Mouse (Mus musculus) induced T-regulatory cell, adult 2 months (primary cell): ENCODE results near the gene Traf3ip1.

Source experiments
- DNase-seq: peaks from one replicate; pipeline ENCODE4 v3.0.0-alpha.2; 2012; ENCODE audit warnings: low read depth

Gene Traf3ip1

GRCm38 (mm10) chr1:91494457-91495140, at the start of gene Traf3ip1:
Traf3ip1 (plus strand) TSS chr1:91494647.
- peak; percentile 92 for DNase-seq

- no peak for DNase-seq
Observed at GRCm38 (mm10) chr1:91444841-91445830, 49.3 kb upstream of the Traf3ip1 start.

DNA sequence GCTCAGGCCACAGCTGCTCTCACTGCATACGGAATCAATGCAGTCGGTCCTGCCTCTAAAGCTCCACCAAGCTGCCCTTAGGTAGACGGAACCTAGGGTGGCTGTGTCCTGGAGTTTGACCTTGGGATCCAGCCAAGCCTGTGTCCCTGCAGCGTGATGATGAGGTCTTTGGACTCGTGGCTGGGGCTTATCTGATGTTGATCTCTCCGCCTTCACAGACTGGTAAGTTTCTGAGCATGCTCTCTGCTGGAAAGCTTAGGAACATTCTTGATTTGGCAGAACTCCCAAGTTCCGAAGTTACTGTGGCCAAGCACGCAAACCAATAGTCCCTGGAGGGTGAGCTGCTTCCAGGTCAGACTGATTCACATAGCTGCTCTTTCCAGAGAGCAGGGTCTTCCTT, 48.4 kb upstream of the Traf3ip1 start:
- DNase-seq: no peak

DNA sequence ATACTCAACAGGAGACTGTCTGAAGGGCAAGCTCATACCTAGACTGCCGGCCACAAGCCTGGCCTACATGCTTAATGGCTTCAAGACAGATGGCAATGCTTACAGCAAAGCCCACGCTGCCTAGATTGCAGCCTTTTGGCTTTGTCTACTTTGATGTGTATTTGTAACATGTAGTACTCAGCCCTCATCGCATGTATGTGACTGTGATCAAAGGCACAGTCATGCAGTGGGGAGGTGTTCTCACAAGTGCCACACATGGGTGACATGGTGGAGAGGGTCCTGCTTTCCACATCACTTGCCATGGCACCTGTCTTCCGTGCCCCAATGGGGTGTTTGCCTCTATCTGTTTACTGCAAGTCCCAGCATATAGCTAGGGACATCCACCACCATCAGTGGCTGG, 47.9 kb upstream of the Traf3ip1 start:
- DNase-seq: no peak

GRCm38 (mm10) chr1:91448688-91449087, 45.8 kb upstream of the Traf3ip1 start:
- no peak for DNase-seq

- no peak for DNase-seq
Observed at GRCm38 (mm10) chr1:91450851-91451250, 43.6 kb upstream of the Traf3ip1 start.

DNA sequence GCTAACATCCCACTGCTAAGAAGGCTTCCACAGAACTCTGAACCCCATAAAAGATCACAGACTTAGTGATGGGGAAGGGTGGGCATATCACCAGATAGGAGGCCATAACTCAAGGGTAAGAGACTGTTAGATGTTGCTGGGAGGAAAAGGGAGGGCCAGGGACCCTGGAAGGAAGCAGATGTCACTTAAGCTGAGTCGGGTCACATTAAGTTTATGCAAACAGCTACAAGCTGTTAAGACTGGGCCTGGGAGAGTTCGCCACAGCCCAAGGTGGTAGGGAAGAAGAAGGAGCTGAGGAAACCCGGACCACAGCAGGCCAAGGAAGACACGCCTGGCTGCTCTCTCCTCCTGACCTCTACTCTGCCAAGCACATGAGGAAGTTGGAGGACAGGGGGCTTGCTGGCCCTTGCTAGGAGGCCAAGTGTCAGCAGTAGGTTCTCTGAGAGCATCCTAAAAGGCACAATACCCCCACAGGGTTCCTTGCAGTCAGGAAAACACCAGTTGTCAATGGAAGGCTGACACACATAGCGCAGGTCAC, 42.8 kb upstream of the Traf3ip1 start:
- no peak for DNase-seq

GRCm38 (mm10) chr1:91453932-91454331, 40.5 kb upstream of the Traf3ip1 start:
- no peak for DNase-seq

DNA sequence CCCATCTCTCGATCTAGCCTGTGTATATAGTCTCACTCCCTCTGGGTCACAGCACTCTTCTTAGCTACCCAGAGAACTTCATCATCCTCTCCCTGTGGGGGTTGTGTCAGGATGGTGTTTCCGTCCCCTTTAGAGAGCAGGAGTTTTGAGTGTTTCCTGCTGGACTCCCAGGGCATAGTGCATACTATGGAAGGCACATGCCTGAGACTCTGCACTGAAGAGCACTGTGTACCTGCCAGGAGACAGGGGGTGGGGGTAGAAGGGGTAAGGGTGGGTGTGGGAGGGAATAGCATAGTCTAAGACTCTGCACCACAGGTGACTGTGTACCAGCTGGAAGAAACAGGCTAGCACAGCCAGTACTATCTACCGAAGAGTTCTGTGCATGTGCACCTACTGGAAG, 40.1 kb upstream of the Traf3ip1 start:
- no peak for DNase-seq

DNA sequence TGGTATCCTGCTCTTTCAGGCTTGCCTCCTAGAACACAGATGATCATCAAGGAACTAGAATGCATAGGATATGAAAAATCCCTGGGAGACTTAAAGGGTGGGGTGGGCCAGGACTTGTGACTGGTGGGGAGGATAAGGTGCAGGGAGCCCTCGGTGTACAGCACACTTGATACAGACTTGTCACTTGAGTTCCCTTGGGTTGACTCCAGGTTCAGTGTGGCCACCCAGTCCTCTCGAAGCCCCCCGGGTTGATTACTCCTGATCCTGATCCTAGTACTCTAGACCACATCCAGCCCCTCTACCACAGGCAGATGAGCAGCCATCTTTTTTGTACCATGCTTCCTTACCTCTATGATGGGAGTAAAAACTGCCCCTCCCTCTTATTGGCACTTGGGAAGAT, 39.5 kb upstream of the Traf3ip1 start:
- no peak for DNase-seq

- DNase-seq: no peak
Observed at GRCm38 (mm10) chr1:91455661-91456161, 38.7 kb upstream of the Traf3ip1 start.

GRCm38 (mm10) chr1:91456301-91456801, 38.1 kb upstream of the Traf3ip1 start:
- DNase-seq: peak; percentile 43

- DNase-seq: no peak
Observed at GRCm38 (mm10) chr1:91457116-91457515, 37.3 kb upstream of the Traf3ip1 start.

DNA sequence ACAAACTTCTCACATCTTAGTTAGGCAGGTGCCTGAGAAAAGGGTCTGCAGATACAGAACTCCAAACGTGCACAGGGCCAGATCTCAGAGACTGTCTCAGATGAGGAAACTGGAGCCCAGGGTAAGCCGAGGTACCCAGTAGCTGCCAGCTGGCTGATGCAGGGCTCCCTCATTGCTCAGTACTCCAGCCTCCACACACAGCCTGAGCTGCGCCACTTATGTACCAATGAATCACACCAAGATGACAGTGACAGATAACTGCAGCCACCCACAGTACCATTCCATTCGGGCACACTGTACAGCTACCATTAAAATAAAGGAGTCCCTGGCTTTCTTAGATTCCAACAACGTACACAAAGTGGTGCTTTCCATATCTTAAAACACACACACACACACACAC, 36.7 kb upstream of the Traf3ip1 start:
- DNase-seq: peak; percentile 22

DNA sequence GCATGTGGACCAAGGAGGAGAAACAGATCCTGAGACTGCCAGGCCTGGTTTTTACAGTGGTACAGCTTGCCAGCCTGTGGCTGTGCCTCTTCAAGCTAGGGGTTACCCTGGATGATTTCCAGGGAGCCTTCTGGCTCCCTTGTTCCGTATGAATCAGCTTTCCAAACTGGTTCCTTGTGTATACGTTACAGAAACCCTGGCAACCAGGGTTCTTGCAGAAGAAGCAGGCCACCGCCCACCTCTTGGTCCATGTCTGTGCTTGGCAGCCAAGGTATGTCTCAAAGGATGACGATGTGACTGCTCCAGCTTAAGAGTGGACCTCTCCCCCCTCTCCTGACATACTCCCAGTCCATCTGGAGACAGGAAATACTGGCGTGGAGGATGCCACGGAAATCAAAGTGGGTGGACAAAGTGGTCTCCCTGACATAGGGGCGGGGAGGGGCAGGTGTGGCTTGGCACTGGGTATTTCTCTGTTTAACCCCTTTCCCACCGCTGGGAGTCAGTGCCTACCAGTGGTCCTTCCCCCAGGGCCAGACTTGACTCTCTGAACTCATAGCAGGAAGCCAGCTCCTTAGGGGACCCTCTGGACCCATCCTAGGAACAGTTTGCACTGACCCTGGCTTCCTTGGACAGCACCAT, 36.1 kb upstream of the Traf3ip1 start:
- peak; percentile 53 for DNase-seq

- peak; percentile 100 for DNase-seq
Observed at GRCm38 (mm10) chr1:91459059-91459809, 35.2 kb upstream of the Traf3ip1 start, which contains the start of gene Per2. Per2 (minus strand) TSS chr1:91459324.

DNA sequence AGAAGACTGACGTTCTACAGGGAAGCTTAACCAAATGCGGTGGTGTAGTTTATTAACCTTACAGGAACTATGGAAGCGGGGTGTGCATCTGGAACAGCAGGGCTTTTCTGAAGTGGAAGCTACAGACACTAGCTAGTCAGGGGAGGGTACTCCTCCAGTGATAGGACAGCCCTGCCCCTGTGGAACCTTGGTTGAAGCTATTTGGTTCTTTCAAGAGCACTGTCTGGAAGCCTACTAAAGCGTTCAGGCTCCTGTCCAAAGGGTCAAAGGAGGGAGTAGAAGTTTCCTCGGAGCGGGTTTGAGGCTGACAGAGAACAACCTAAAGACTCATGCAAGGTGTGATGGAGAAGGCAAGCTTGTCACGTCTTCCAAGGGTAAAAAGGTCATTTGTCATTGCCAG, 34.4 kb upstream of the Traf3ip1 start:
- DNase-seq: no peak

DNA sequence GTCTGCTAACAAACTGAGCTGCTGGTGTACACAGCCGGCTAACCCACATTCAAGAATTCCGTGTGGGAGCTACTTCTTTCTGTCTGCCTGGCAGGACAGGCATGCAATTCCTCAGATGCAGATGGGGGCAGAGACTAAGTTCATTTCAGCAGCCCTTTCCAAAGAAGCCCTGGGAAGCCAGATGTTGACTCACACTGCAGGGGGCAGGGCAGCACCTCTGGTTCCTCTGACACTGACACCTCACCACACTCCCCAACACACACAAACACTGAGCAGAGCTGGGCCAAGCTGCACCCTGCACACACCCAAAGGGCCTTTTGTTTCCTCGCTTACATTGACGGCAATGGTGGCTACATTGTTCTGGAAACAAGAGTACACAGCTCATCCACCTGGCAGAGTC, 33.9 kb upstream of the Traf3ip1 start:
- DNase-seq: peak; percentile 31

- no peak for DNase-seq
Observed at GRCm38 (mm10) chr1:91463336-91463995, 31.0 kb upstream of the Traf3ip1 start.

DNA sequence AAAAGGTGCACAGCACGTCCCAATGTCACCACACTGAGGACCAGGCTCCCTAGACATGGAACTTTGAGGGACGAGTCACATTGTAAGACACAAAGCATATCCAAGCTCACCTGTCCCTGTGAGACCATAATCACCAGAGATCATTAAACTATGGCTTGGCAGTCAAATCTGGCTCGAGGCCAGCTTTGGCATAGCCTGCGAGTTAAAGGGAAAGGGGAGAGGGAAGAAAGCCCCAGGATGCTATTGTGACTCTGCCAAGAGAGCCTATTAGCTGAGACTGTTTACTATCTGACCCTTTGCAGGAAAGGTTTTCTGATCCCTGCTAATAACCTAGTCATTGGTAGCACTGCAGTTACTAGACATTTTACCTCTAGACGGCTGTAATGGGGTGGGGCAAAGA, 30.0 kb upstream of the Traf3ip1 start:
- DNase-seq: no peak

DNA sequence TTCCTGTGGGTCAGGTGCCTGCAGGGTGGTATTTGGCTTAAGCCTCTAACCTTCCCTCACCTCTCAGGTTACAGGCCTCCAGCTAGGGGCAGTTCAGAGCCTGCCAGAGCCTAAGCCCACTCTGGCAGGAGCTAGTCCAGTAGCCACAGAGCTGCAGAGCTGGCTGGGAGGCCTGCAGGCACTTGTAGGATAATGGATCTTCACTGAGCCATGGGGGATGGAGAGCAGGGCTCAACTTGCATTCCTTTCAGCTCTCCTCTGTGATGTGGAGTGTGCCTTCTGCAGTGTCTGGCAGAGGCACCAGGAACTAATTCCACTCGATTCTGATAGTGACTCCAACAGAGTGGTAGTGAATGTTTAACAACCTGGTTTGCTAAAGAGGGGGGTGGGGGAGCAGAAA, 29.2 kb upstream of the Traf3ip1 start:
- no peak for DNase-seq
